Mouse (Mus musculus): ENCODE results near the gene Pmpca.

- TF ChIP-seq POLR2A (IDR thresholded peaks at IDR 0.05; ENCODE audit: extremely low read depth, insufficient read depth, low read length) (no peak), CTCF (IDR thresholded peaks at IDR 0.05; ENCODE audit: low read depth, low read length) (no peak)
Measured at GRCm38 (mm10) chr2:26437221-26437620, 48.1 kb downstream of the Pmpca start.
